Mouse (Mus musculus) cortical plate, adult 2 months (tissue): ENCODE results near the gene Rgs6. TPM values are rescaled to one million over a fixed set of nuclear protein-coding genes. Genes with fewer than 3 reads are reported as not detected.

Experiments used
- H3K27ac ChIP-seq: fragments of 200-500 bp; 2 replicates; pipeline ENCODE4 v1.5.1; 2012; ENCODE audit warnings: low read length, control low read depth, inconsistent platforms; ENCODE audit not compliant: insufficient read depth
- H3K4me1 ChIP-seq: fragments of 200-500 bp; 2 replicates; pipeline ENCODE4 v1.6.1; 2011; ENCODE audit warnings: low read length; ENCODE audit not compliant: control insufficient read depth, insufficient read depth
- H3K4me3 ChIP-seq: fragments of 200-500 bp; 2 replicates; pipeline ENCODE4 v1.5.1; 2011; ENCODE audit warnings: mild to moderate bottlenecking, low read length, control low read depth; ENCODE audit not compliant: insufficient read depth
- CTCF ChIP-seq: fragments of 200-500 bp; IDR thresholded peaks from 2 replicates; pipeline ENCODE4 v1.5.1; 2011; ENCODE audit warnings: mild to moderate bottlenecking, control low read depth, low read length; ENCODE audit not compliant: insufficient read depth; ENCODE audit errors: extremely low read depth
- POLR2A ChIP-seq: fragments of 200-500 bp; IDR thresholded peaks from 2 replicates; pipeline ENCODE4 v1.6.1; 2011; ENCODE audit warnings: mild to moderate bottlenecking, low read length, control low read depth; ENCODE audit not compliant: insufficient read depth; ENCODE audit errors: extremely low read depth
- polyA plus RNA-seq: library from polyadenylated mRNA; depleted of rRNA; stranded (reverse); fragments of >200 nt; gene quantifications from 2 replicates; pipeline ENCODE4 v1.2.3, GENCODE M21; 2012

Rgs6 gene
- polyA plus RNA-seq, 1 experiment: 40.0 TPM

- peaks cover 2% of the 10 kb centered on the region; the same call in 1 of the 2 replicates for H3K4me1 ChIP-seq
- TF ChIP-seq CTCF: no peak
- TF ChIP-seq POLR2A: no peak
- no peak overlapping the region for H3K27ac ChIP-seq
- H3K4me3 ChIP-seq: no peak overlapping the region
These were observed 619.9 kb downstream of the Rgs6 start for GRCm38 (mm10) chr12:83208011-83208410.

- Histone ChIP-seq H3K27ac (no peak overlapping the region), H3K4me3 (no peak overlapping the region), H3K4me1 (peaks cover 2% of the 10 kb centered on the region; the same call in 1 of the 2 replicates)
- TF ChIP-seq CTCF (no peak), POLR2A (no peak)
These were observed 620.7 kb downstream of the Rgs6 start for GRCm38 (mm10) chr12:83208841-83209240.

- TF ChIP-seq CTCF: no peak
- no peak for TF ChIP-seq POLR2A
- no peak overlapping the region for H3K4me3 ChIP-seq
- peaks cover 2% of the 10 kb centered on the region; the same call in 1 of the 2 replicates for H3K4me1 ChIP-seq
- no peak overlapping the region for H3K27ac ChIP-seq
These were observed 621.4 kb downstream of the Rgs6 start for GRCm38 (mm10) chr12:83209461-83209860.

GRCm38 (mm10) chr12:83210294-83210693 is 622.2 kb downstream of the Rgs6 start:
- H3K4me1 ChIP-seq: peaks cover 2% of the 10 kb centered on the region; the same call in 1 of the 2 replicates
- TF ChIP-seq POLR2A (no peak), CTCF (no peak)
- no peak overlapping the region for H3K27ac ChIP-seq
- H3K4me3 ChIP-seq: no peak overlapping the region

- Histone ChIP-seq H3K4me1 (peaks cover 2% of the 10 kb centered on the region; the same call in 1 of the 2 replicates), H3K27ac (no peak overlapping the region), H3K4me3 (no peak overlapping the region)
- TF ChIP-seq POLR2A: no peak
- no peak for TF ChIP-seq CTCF
These were observed 622.6 kb downstream of the Rgs6 start for GRCm38 (mm10) chr12:83210735-83211134.

DNA sequence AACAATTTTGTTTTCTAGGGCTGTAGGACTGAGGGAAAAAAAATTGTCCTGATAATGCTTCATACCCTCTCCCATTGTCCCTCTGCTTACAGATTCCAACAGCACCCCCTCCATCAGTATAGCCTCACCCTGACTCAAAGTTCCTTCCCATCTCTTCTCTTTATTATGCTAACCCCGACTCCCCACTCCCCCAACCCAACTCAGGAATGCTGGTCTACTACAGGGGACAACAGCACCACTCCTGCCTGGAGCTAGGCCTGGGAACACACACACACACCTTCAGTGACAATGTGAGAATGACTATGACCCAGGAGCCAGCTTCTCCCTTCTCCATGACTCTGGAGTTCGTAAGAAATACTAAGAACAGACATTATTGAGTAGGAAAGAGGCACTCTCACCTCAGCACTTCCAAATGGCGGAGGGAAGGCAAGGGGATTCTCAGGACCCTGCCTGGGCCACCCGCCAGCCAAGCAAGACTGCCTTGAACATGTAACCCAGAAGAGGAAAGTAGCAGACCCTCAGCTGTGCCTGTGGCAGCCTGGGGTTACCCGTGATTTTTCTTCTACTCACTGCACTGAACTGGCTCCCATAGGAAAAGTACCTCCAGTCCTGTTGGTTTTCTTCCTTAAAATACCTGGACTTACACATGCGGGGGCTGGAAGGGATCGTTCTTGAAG is 623.2 kb downstream of the Rgs6 start:
- no peak overlapping the region for H3K27ac ChIP-seq
- no peak overlapping the region for H3K4me3 ChIP-seq
- no peak for TF ChIP-seq CTCF
- peaks cover 2% of the 10 kb centered on the region; the same call in 1 of the 2 replicates for H3K4me1 ChIP-seq
